Mouse (Mus musculus) erythroblast, embryonic 14.5 days (primary cell): Measurements from ENCODE around the gene Samd13.

Experiments
- GATA1 ChIP-seq: IDR thresholded peaks from 2 replicates; pipeline ENCODE4 v1.6.1; 2012; ENCODE audit warnings: low read length, inconsistent platforms, mixed read lengths
- TAL1 ChIP-seq: IDR thresholded peaks from 3 replicates; pipeline ENCODE4 v1.6.1; 2012; ENCODE audit warnings: low read length, inconsistent platforms, mixed read lengths

DNA sequence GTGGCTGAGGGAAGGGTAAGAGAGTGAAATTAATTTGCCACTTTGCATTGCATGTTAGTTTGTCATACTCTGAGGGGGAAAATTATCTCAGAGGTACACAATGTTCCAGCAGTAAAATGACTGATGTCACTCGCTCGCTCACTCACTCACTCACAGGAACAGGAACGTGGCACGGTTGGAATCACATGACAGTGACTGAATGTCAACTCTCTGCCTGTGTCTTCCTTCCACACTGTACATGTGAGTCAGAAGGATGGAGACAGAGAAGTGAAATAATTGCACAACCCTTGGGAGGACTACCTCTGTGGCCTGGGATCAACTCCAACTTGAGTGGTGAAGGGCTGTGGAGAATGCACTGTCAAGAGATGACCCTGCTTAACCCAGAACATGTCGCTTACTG lies 28.0 kb downstream of the Samd13 start:
- TF ChIP-seq GATA1: no peak
- no peak for TF ChIP-seq TAL1
